Mouse (Mus musculus) brown adipose tissue, adult 24 weeks (tissue): Measurements from ENCODE around the gene Gm9821. TPM values are rescaled to one million over a fixed set of nuclear protein-coding genes. Genes with fewer than 3 reads are reported as not detected.

Experiments used
- H3K27ac ChIP-seq: fragments of 200-500 bp; replicated peaks from 2 replicates; pipeline ENCODE4 v1.5.1; 2012; ENCODE audit warnings: low read depth, mild to moderate bottlenecking, low read length
- H3K4me1 ChIP-seq: fragments of 200-500 bp; 2 replicates; pipeline ENCODE4 v1.6.1; 2012; ENCODE audit warnings: low read length, mixed read lengths; ENCODE audit not compliant: control insufficient read depth, insufficient read depth, insufficient read length
- H3K4me3 ChIP-seq: fragments of 200-500 bp; 2 replicates; pipeline ENCODE4 v1.5.1; 2012; ENCODE audit warnings: low read depth, mild to moderate bottlenecking, low read length, moderate library complexity; ENCODE audit not compliant: insufficient read depth
- polyA plus RNA-seq: library from polyadenylated mRNA; stranded (reverse); fragments of >200 nt; gene quantifications from 2 replicates; pipeline ENCODE4 v1.2.4, GENCODE M21; 2012; ENCODE audit not compliant: missing spikeins, insufficient read depth, insufficient read length

The Gm9821 gene
- polyA plus RNA-seq, 1 experiment = not detected

- Histone ChIP-seq H3K27ac (no peak overlapping the region), H3K4me3 (peak overlapping the region; percentile 55)
Observed at GRCm38 (mm10) chr2:91921790-91922570, 23.5 kb upstream of the Gm9821 start.

DNA sequence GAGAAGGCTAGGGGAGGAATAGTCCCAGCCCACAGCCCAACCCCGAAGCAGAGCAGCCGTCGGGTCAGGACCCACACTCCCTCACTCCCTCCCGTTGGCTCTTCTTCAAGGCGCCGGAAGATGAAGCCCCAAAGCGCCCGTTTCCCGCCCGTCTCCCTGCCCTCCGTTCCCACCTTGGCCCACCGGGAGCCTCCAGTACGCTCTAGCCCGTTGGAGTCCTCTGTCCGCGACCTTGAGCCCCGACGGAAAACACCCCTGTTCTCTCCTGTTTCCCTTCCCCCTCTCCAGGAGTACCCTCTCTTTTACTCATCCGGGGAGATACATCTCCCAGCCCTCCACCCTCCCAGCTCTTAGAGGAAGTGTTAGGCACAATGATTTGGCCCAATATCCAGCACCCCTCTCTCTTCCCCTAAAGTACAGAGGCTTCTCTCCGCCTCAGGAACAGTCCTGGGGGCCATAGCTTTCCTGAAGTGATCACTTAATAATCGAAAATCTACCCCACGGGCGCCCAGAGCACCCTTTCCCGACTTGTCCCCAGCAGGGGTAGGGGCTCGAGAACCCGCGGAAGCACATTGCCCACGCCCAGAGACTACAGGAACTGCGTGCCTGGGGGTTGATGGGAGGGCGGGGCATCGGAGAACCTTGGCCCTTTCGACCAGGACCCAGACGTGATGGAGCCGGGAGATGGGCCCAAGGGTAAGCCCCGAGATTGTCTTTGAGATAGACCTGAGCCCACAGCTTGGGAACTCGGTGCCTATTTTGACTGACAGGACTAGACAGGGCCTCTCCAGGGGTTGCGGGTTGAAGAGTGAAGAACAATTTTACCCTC is 22.7 kb upstream of the Gm9821 start:
- Histone ChIP-seq H3K4me3 (peak overlapping the region; percentile 43), H3K27ac (no peak overlapping the region), H3K4me1 (peaks cover 4% of the 10 kb centered on the region; the same call in 1 of the 2 replicates)

More at GRCm38 (mm10) chr2:91921790-91922570, 23.5 kb upstream of the Gm9821 start:
- H3K4me1 ChIP-seq = peaks cover 4% of the 10 kb centered on the region; the same call in 1 of the 2 replicates

- peak overlapping the region; percentile 43 for H3K4me3 ChIP-seq
- H3K27ac ChIP-seq = no peak overlapping the region
Observed at GRCm38 (mm10) chr2:91923415-91924337, 21.8 kb upstream of the Gm9821 start.

DNA sequence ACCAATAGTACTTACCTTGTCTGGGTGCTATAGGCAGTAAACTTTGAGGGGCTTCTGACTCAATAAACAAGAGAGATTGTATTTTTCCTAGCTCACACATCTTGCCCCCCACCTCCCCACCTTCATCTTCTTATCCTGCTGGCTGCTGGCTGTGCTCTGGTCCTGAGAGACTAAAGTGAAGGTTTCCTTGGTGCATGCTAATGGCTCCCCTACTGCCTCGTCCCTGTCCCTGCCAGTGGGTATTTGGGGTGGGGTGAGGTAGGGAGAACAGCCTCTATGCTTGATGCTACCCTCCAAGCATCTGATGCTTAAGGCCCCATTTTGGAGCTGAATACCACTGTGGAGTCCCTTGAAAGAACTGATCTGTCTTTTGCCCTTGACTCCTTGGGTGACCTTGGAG is 20.8 kb upstream of the Gm9821 start:
- Histone ChIP-seq H3K27ac (no peak overlapping the region), H3K4me1 (peaks cover 4% of the 10 kb centered on the region; the same call in 1 of the 2 replicates), H3K4me3 (no peak overlapping the region)

More at GRCm38 (mm10) chr2:91923415-91924337, 21.8 kb upstream of the Gm9821 start:
- H3K4me1 ChIP-seq = peaks cover 4% of the 10 kb centered on the region; the same call in 1 of the 2 replicates

DNA sequence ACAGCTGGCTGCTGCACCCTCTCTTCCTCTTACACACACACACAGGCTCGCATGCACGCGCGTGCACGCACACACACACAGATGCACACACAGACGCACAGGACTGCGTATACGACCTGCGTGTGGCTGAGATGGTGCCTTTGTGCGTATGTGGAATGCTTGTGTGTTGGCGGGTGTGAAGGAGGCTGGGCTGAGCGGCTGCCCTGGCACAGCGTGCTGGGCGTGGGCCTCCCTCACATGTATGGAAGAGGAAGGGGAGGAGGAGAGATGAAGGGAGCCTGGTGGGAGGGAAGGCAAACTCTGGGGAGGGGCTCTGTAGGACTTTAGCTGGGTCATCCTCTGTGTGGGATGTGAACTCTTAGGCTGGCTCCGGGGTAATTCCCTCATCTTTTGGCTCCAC is 20.1 kb upstream of the Gm9821 start:
- Histone ChIP-seq H3K4me3 (no peak overlapping the region), H3K4me1 (peaks cover 4% of the 10 kb centered on the region; the same call in 1 of the 2 replicates), H3K27ac (no peak overlapping the region)

GRCm38 (mm10) chr2:91926949-91927348 is 18.6 kb upstream of the Gm9821 start, which contains the start of gene Chrm4:
Gene Chrm4, plus strand, starts transcription at chr2:91927249.
- no peaks in the 10 kb centered on the region; the same call in 1 of the 2 replicates for H3K4me1 ChIP-seq
- H3K4me3 ChIP-seq = no peak within 1 kb of the TSS
- H3K27ac ChIP-seq = no peak within 1 kb of the TSS

GRCm38 (mm10) chr2:91927826-91928533 is 17.5 kb upstream of the Gm9821 start:
- H3K4me3 ChIP-seq = no peak overlapping the region
- H3K27ac ChIP-seq = no peak overlapping the region

DNA sequence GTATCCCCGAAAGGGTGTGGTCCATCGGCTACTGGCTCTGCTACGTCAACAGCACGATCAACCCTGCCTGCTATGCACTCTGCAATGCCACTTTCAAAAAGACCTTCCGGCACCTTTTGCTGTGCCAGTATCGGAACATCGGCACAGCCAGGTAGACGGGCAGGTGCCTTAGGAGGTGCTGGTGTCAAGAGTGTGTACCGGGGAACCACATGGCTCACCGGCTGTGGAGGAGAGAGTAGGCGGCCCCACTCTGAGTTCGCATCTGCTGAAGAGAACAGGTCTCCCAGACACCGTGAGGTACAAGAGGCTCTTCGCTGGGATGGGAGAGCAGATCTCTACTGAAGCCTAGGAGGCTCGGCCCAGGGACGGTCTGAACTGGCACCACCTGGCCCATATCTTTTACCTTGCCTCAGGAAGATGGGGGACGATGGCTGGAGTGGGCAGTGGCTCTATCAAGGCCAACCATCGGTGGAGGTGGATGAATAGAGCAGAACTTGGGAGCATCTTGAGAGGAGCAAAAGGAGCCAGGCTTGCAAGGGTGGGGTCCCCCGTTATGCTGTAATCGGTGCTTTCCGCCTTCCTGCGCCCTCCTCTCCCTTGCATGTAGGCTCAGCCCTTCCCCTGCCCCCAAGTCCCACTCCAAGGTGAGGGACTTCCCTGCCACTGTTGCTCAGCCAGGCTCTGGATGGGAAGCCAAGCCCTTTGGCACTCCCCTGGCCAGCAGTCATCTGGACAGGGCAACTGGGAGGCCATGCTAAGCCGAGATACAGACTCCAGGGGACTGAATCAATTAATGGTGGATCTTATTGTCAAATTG is 16.8 kb upstream of the Gm9821 start:
- H3K4me1 ChIP-seq = no peaks in the 10 kb centered on the region; the same call in 1 of the 2 replicates
- no peak overlapping the region for H3K4me3 ChIP-seq

More at GRCm38 (mm10) chr2:91927826-91928533, 17.5 kb upstream of the Gm9821 start:
- H3K4me1 ChIP-seq = no peaks in the 10 kb centered on the region; the same call in 1 of the 2 replicates

GRCm38 (mm10) chr2:91929455-91929854 is 16.0 kb upstream of the Gm9821 start:
- Histone ChIP-seq H3K4me3 (no peak overlapping the region), H3K27ac (no peak overlapping the region), H3K4me1 (no peaks in the 10 kb centered on the region; the same call in 1 of the 2 replicates)

More for the DNA sequence above, 16.8 kb upstream of the Gm9821 start:
- no peak overlapping the region for H3K27ac ChIP-seq

GRCm38 (mm10) chr2:91929936-91930335 is 15.6 kb upstream of the Gm9821 start:
- Histone ChIP-seq H3K4me3 (no peak overlapping the region), H3K27ac (no peak overlapping the region), H3K4me1 (no peaks in the 10 kb centered on the region; the same call in 1 of the 2 replicates)

DNA sequence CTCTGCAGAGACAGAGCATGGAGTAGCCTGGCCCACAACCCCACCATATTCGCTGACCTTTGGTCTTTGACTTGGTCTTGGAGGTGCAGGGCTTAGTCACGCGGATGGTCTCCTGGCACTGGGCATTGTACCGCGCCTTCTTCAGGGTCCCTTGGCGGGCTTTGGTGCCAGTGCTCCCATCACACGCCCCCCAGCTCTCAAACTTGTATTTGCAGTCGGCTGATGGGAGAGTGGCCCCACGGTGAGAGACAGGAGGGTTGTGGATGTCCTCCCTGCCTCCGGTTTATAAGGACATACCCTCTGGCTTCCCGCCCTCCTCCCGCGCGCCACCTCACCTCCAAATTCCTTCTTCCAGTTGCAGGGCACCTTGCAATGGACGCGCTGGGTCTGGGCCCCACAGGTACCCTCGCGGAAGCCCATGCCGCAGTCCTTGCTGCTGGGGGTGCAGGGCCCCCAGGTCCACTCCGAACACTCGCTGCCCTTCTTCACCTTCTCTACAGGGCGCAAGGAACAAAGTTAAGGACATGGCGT is 14.7 kb upstream of the Gm9821 start:
- Histone ChIP-seq H3K27ac (no peak overlapping the region), H3K4me1 (no peaks in the 10 kb centered on the region; the same call in 1 of the 2 replicates)

DNA sequence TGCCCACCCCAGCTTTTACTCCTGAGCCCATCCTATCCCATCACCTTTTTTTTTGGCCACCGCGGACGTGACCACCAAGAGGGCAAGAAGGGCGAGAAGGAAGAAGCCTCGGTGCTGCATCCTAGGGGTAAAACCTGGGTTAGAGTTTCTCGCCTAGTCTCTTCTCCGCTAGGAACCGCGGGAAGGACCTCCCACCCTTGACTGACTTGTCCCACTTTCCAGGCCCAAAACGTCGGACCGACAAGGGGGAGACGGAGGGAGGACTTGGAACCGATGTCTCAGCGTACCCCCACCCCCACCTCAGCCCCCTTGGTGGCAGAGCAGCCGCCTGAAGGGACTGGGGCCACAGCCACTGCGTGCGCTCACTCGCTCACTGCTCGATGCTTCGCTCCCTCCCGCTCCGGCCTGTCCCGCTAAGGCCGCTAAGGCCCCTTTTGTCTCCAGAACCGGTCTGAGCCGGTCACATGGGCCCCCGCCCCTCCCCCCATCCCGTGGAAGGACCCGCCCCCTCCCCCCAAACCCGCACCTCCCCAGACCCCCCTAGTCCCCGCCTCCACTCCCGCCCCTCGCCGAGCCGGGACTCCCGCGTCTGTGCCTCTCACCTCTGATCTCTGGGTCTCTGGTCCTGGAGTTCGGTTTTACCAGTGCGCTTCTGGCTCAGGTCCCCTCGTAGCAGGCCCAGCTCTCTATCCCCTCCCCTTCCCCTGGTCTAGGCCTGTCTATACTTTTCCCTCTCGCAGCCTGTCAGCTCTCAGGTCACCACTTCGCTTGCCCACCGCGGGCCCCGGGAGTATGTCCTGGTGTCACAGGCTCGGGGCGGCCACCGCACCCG is 14.0 kb upstream of the Gm9821 start:
- no peaks in the 10 kb centered on the region; the same call in 1 of the 2 replicates for H3K4me1 ChIP-seq
- no peak overlapping the region for H3K27ac ChIP-seq
- H3K4me3 ChIP-seq = 0 out of 2 replicates have a peak overlapping the region, but pooled peaks have one; percentile 8

More for the DNA sequence above, 14.7 kb upstream of the Gm9821 start:
- H3K4me3 ChIP-seq = no peak overlapping the region
